Mouse (Mus musculus): ENCODE measurements at regions not wholly inside any gene's neighbourhood (a gene's known extent, or its start where the extent isn't known, plus 50 kb on each side); places are given as distances from the start of the nearest gene placed in this dataset.

DNA sequence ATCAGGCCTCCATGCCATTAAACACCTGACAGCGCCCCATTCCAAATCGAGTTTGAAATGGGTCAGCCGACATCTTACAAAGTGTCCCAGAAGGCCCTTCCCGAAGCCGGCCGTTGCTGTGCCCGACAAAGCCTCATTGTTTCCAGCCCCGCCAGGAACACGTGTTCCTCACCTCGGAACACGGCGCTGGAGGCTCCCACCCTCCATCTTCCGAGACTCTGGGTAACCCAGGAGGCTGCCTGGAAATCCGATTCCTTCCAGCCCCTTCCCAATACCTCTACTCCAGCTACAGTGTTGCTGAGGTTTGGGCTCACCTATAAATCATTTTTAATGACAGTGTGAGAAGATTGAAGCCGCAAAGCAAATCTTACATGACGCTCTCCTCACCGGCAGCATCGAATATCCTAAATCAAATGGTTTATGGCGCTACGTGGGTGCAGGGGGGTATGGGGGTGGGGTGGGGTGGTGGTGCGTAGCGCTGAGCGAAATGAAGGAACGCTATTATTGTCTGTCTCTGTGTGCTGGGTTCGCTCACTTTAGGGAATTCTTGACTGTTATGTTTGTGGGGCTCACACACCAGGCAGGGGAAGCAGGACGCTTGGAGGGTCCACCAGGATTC, 399.1 kb upstream of the Tbx3 start:
- Histone ChIP-seq H3K27ac (ENCODE audit: insufficient read depth, low read depth, low read length) (no peak overlapping the region), H3K4me3 (ENCODE audit: insufficient read depth, low read depth, low read length) (no peak overlapping the region), H3K4me1 (ENCODE audit: control insufficient read depth, insufficient read depth, low read length) (no peaks in the 10 kb centered on the region)
- 92% methylated on average over 26 of the region's 26 CpGs for WGBS
- no peak for TF ChIP-seq CTCF (IDR thresholded peaks at IDR 0.05; ENCODE audit: insufficient read depth, low read depth, low read length)
- no peak for TF ChIP-seq POLR2A (IDR thresholded peaks at IDR 0.05; ENCODE audit: insufficient read depth, low read depth, low read length)

DNA sequence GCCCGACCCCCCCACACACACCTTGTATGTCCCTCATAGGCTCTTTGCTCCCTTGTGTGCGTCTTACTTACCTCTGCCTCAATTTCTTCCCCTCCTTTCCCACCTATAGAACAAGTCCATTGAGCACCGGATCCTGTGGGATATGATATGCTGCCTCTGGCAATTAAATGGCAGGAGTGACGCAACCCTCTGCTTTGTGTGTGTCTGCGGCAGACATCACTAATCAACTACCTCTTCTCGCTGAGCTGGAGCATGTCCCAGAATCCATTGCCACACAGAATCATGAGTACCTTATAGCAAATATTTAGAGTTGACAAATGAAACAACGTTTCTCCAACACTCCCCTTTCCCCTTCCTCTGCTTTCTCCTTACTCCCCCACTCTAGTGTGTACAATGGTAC, 397.3 kb upstream of the Tbx3 start:
- Histone ChIP-seq H3K27ac (ENCODE audit: insufficient read depth, low read depth, low read length) (no peak overlapping the region), H3K4me1 (ENCODE audit: control insufficient read depth, insufficient read depth, low read length) (no peaks in the 10 kb centered on the region), H3K4me3 (ENCODE audit: insufficient read depth, low read depth, low read length) (no peak overlapping the region)
- no peak for TF ChIP-seq POLR2A (IDR thresholded peaks at IDR 0.05; ENCODE audit: insufficient read depth, low read depth, low read length)
- no peak for TF ChIP-seq CTCF (IDR thresholded peaks at IDR 0.05; ENCODE audit: insufficient read depth, low read depth, low read length)
- WGBS, result 79% methylated on average over 7 of the region's 7 CpGs

DNA sequence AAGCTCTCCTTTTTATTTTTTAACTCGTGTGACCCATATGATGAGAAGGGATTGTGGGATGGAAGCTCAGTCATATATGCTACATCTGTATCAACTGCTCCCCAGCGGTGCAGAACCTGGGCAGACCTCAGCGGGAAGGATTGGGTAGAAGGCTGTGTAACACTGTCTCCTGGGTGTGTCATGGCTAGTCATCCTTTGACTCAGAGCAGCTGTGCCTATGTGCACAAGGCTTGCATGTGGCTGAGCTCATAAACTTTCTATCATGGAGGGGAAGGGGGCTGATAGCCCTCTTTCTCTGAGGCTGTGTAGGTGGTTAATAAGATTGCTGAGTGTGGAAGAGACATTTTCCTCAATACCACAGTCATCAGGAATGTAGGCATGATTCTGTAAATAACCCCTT, 396.9 kb upstream of the Tbx3 start:
- 73% methylated on average over 3 of the region's 3 CpGs for WGBS
- Histone ChIP-seq H3K27ac (ENCODE audit: insufficient read depth, low read depth, low read length) (no peak overlapping the region), H3K4me1 (ENCODE audit: control insufficient read depth, insufficient read depth, low read length) (no peaks in the 10 kb centered on the region), H3K4me3 (ENCODE audit: insufficient read depth, low read depth, low read length) (no peak overlapping the region)
- no peak for TF ChIP-seq POLR2A (IDR thresholded peaks at IDR 0.05; ENCODE audit: insufficient read depth, low read depth, low read length)
- TF ChIP-seq CTCF (IDR thresholded peaks at IDR 0.05; ENCODE audit: insufficient read depth, low read depth, low read length), result no peak

DNA sequence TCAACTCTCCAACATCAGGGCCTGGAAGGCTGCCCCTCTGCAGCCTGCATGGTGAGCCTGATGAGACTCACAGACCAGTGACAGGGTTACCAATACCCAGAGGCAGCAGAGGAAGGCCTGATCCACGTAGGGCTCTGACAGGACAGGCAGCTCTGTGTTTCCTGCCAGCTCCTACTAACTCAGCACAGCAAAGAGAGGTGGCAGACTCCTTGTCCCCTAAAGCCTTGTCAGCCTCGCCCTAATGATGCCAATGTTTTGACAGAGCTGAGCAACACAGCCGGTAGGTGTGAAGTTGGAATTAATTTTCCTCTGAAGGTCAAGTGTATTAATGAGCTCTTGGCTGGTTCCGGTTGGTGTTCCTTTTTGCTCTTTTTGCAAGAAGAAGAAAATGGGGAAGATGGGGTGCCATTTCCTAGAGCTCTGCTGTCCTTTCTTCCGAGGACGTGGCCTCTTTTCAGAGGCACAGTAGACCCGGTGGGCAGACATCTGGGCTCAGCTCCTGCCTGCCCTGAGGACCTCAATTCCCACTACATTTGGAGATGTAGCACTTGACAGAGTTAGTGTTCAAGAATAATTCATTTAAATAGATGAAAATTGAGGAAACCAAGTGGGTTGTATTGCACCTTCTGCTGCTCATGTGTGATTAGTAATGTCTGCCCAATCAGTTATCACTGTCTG, 395.5 kb upstream of the Tbx3 start:
- Histone ChIP-seq H3K4me3 (ENCODE audit: insufficient read depth, low read depth, low read length) (no peak overlapping the region), H3K4me1 (ENCODE audit: control insufficient read depth, insufficient read depth, low read length) (no peaks in the 10 kb centered on the region), H3K27ac (ENCODE audit: insufficient read depth, low read depth, low read length) (no peak overlapping the region)
- TF ChIP-seq CTCF (IDR thresholded peaks at IDR 0.05; ENCODE audit: insufficient read depth, low read depth, low read length), result no peak
- no peak for TF ChIP-seq POLR2A (IDR thresholded peaks at IDR 0.05; ENCODE audit: insufficient read depth, low read depth, low read length)
- WGBS, result 67% methylated on average over 7 of the region's 7 CpGs

DNA sequence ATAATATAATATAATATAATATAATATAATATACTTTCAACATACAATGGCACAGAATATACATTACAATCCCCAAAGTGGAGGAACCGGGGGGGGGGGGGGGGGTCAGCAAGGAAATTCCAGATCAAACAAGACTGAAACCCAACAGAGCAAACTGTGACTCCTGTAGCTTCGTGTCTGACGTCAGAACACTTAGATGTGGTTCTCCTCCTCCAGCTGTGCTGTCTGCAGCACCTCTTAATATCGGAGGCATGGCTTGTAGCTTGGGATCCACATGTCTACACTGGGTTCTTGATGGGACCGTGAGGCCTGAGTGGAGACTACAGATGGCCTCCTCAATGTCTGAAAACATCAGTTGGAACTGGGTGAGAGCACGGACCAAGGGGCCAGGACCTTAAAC, 390.3 kb upstream of the Tbx3 start:
- Histone ChIP-seq H3K4me3 (ENCODE audit: insufficient read depth, low read depth, low read length) (no peak overlapping the region), H3K4me1 (ENCODE audit: control insufficient read depth, insufficient read depth, low read length) (no peaks in the 10 kb centered on the region), H3K27ac (ENCODE audit: insufficient read depth, low read depth, low read length) (no peak overlapping the region)
- no peak for TF ChIP-seq CTCF (IDR thresholded peaks at IDR 0.05; ENCODE audit: insufficient read depth, low read depth, low read length)
- no peak for TF ChIP-seq POLR2A (IDR thresholded peaks at IDR 0.05; ENCODE audit: insufficient read depth, low read depth, low read length)
- 91% methylated on average over 6 of the region's 6 CpGs for WGBS

DNA sequence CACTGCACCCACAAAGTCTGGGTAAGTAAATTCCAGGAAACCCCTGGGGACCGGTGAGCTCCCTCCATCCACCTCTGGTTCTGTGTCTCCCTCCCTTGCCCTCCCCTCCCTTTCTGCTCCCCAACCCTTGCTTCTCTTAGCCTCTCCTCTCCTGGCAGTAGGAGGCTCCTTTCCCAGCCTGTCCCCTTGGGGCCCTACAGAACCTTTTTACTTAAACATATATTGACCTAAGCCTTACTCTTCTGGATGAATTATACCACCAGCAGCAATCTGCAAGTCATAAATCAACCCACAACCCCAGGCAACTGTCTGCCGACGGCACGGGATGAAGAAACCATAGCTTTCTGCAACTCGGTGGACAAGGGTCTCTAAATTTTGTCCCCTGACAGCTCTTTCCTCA, 380.7 kb upstream of the Tbx3 start:
- WGBS, result 94% methylated on average over 5 of the region's 5 CpGs
- Histone ChIP-seq H3K27ac (ENCODE audit: insufficient read depth, low read depth, low read length) (no peak overlapping the region), H3K4me1 (ENCODE audit: control insufficient read depth, insufficient read depth, low read length) (no peaks in the 10 kb centered on the region), H3K4me3 (ENCODE audit: insufficient read depth, low read depth, low read length) (no peak overlapping the region)
- no peak for TF ChIP-seq POLR2A (IDR thresholded peaks at IDR 0.05; ENCODE audit: insufficient read depth, low read depth, low read length)
- TF ChIP-seq CTCF (IDR thresholded peaks at IDR 0.05; ENCODE audit: insufficient read depth, low read depth, low read length), result no peak

DNA sequence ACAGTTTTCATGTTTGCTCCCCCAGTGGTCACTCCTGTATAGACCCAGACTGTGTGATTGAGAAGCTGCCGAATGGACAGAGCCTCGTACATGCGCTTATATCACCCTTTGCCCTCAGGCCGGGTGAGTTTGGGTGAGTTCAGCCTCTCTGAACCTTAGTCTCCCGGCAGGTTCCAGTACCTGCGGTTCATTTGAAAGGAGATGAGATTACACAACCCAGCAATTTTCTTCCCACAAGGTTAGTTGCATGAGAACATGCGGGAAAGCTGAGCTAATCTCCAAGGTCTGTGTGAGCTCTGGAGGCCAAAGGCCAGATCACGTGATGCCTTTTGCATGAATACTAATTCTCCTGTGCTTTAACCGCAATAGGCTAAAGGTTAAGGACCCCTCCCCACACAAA, 378.1 kb upstream of the Tbx3 start:
- Histone ChIP-seq H3K27ac (ENCODE audit: insufficient read depth, low read depth, low read length) (no peak overlapping the region), H3K4me3 (ENCODE audit: insufficient read depth, low read depth, low read length) (no peak overlapping the region), H3K4me1 (ENCODE audit: control insufficient read depth, insufficient read depth, low read length) (peaks cover 2% of the 10 kb centered on the region; the same call in 1 of the 2 replicates)
- no peak for TF ChIP-seq POLR2A (IDR thresholded peaks at IDR 0.05; ENCODE audit: insufficient read depth, low read depth, low read length)
- TF ChIP-seq CTCF (IDR thresholded peaks at IDR 0.05; ENCODE audit: insufficient read depth, low read depth, low read length), result no peak
- 88% methylated on average over 9 of the region's 9 CpGs for WGBS

DNA sequence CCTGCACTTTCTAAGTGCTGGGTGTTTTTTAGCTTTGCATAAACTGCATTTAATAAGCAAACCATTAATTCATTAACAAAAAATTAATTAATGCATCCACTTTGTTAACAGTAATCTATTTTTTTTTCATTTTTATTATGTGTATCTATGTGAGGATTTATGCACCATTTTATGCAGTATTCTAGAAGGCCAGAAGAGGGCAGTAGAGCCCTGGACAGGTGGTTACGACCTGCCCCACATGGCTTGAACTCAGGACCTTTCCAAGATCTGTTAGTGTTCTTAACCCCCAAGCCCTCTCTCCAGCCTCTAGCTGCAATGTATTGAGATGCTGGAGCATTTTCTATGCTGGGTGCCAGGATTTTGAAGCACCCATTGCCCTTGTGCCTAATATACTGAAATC, 377.6 kb upstream of the Tbx3 start:
- TF ChIP-seq POLR2A (IDR thresholded peaks at IDR 0.05; ENCODE audit: insufficient read depth, low read depth, low read length) (no peak), CTCF (IDR thresholded peaks at IDR 0.05; ENCODE audit: insufficient read depth, low read depth, low read length) (no peak)
- 92% methylated on average over 1 of the region's 1 CpGs for WGBS
- H3K4me1 ChIP-seq (ENCODE audit: control insufficient read depth, insufficient read depth, low read length), result peaks cover 2% of the 10 kb centered on the region; the same call in 1 of the 2 replicates
- no peak overlapping the region for H3K4me3 ChIP-seq (ENCODE audit: insufficient read depth, low read depth, low read length)
- no peak overlapping the region for H3K27ac ChIP-seq (ENCODE audit: insufficient read depth, low read depth, low read length)

DNA sequence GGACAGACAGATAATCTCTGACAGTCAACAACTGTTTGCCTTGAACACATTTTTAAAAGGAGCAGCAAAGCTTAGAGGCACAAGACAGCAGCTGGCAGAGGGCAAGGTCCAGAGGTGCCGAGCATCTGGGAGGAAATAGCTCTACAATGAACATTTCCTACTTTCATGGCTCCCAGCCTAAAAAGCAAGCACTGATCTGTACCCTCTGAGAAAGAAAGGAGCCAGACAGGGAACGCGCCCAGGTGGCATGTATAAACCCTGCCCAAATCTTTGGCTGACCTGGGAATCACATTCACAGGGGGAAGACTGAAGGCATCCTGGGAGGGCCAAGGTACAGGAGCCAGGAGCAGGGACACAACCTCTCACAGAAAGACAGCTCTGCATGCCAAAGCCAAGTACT, 371.2 kb upstream of the Tbx3 start:
- no peak overlapping the region for H3K27ac ChIP-seq (ENCODE audit: insufficient read depth, low read depth, low read length)
- TF ChIP-seq POLR2A (IDR thresholded peaks at IDR 0.05; ENCODE audit: insufficient read depth, low read depth, low read length) (no peak), CTCF (IDR thresholded peaks at IDR 0.05; ENCODE audit: insufficient read depth, low read depth, low read length) (no peak)
- H3K4me1 ChIP-seq (ENCODE audit: control insufficient read depth, insufficient read depth, low read length), result peaks cover 2% of the 10 kb centered on the region; the same call in 1 of the 2 replicates
- no peak overlapping the region for H3K4me3 ChIP-seq (ENCODE audit: insufficient read depth, low read depth, low read length)
- 67% methylated on average over 3 of the region's 3 CpGs for whole genome bisulfite sequencing
